Mouse (Mus musculus): ENCODE results near the gene Ncr1. TPM values are rescaled to one million over a fixed set of nuclear protein-coding genes. Genes with fewer than 3 reads are reported as not detected.
"Not testable (repeated sequence)": the region's sequence is repeated elsewhere in the genome, so short reads cannot be mapped to it uniquely, and the experiment has no call there.

Ncr1 gene
- polyA plus RNA-seq (2014; fragmentation: Nextera tagmentation; extraction: Ambion mirVana), result not detected in 2 replicates

- Histone ChIP-seq H3K9ac (ENCODE audit: low read depth, low read length) (no peak within 1 kb of the TSS), H3K4me2 (replicated peaks; ENCODE audit: low read depth, low read length) (no peak within 1 kb of the TSS), H3K36me3 (ENCODE audit: control insufficient read depth, insufficient read depth, low read length) (no peaks in the 10 kb centered on the region), H3K4me3 (ENCODE audit: low read depth, low read length) (no peak within 1 kb of the TSS), H3K27ac (ENCODE audit: low read depth, low read length) (no peak within 1 kb of the TSS), H3K9me3 (ENCODE audit: control insufficient read depth, low read length) (no peaks in the 10 kb centered on the region), H3K27me3 (ENCODE audit: control insufficient read depth, insufficient read depth, low read length) (no peaks in the 10 kb centered on the region), H3K4me1 (replicated peaks; ENCODE audit: control insufficient read depth, insufficient read depth, low read length) (no peaks in the 10 kb centered on the region)
- ATAC-seq (ENCODE audit: low FRiP score) (no peak), DNase-seq (ENCODE audit: low spot score) (no peak)
Observed at GRCm38 (mm10) chr7:4337509-4337908, at the start of gene Ncr1. Ncr1 (plus strand) TSS chr7:4337724.

- no peaks in the 10 kb centered on the region for H3K36me3 ChIP-seq (ENCODE audit: control insufficient read depth, insufficient read depth, low read length)
- ATAC-seq (ENCODE audit: low FRiP score), result no peak
- H3K27ac ChIP-seq (ENCODE audit: low read depth, low read length), result no peak overlapping the region
- H3K4me2 ChIP-seq (replicated peaks; ENCODE audit: low read depth, low read length), result no peak overlapping the region
- no peak overlapping the region for H3K4me3 ChIP-seq (ENCODE audit: low read depth, low read length)
- H3K4me1 ChIP-seq (replicated peaks; ENCODE audit: control insufficient read depth, insufficient read depth, low read length), result no peaks in the 10 kb centered on the region
- no peaks in the 10 kb centered on the region for H3K9me3 ChIP-seq (ENCODE audit: control insufficient read depth, low read length)
- no peak overlapping the region for H3K9ac ChIP-seq (ENCODE audit: low read depth, low read length)
- 82% methylated on average over 5 of the region's 5 CpGs for WGBS
- no peaks in the 10 kb centered on the region for H3K27me3 ChIP-seq (ENCODE audit: control insufficient read depth, insufficient read depth, low read length)
- no peak for DNase-seq (ENCODE audit: low spot score)
Observed at GRCm38 (mm10) chr7:4292638-4293037, 44.9 kb upstream of the Ncr1 start.

GRCm38 (mm10) chr7:4297189-4297588 lies 40.3 kb upstream of the Ncr1 start:
- no peaks in the 10 kb centered on the region for H3K36me3 ChIP-seq (ENCODE audit: control insufficient read depth, insufficient read depth, low read length)
- no peaks in the 10 kb centered on the region for H3K9me3 ChIP-seq (ENCODE audit: control insufficient read depth, low read length)
- ATAC-seq (ENCODE audit: low FRiP score) (no peak), DNase-seq (ENCODE audit: low spot score) (no peak)
- H3K4me2 ChIP-seq (replicated peaks; ENCODE audit: low read depth, low read length), result no peak overlapping the region
- no peaks in the 10 kb centered on the region for H3K4me1 ChIP-seq (replicated peaks; ENCODE audit: control insufficient read depth, insufficient read depth, low read length)
- H3K27me3 ChIP-seq (ENCODE audit: control insufficient read depth, insufficient read depth, low read length), result no peaks in the 10 kb centered on the region
- WGBS, result 41% methylated on average over 1 of the region's 1 CpGs
- no peak overlapping the region for H3K27ac ChIP-seq (ENCODE audit: low read depth, low read length)
- no peak overlapping the region for H3K4me3 ChIP-seq (ENCODE audit: low read depth, low read length)
- no peak overlapping the region for H3K9ac ChIP-seq (ENCODE audit: low read depth, low read length)

- Histone ChIP-seq H3K9ac (ENCODE audit: low read depth, low read length) (no peak overlapping the region), H3K4me2 (replicated peaks; ENCODE audit: low read depth, low read length) (no peak overlapping the region), H3K9me3 (ENCODE audit: control insufficient read depth, low read length) (no peaks in the 10 kb centered on the region), H3K36me3 (ENCODE audit: control insufficient read depth, insufficient read depth, low read length) (no peaks in the 10 kb centered on the region), H3K27me3 (ENCODE audit: control insufficient read depth, insufficient read depth, low read length) (no peaks in the 10 kb centered on the region), H3K4me3 (ENCODE audit: low read depth, low read length) (no peak overlapping the region), H3K27ac (ENCODE audit: low read depth, low read length) (no peak overlapping the region), H3K4me1 (replicated peaks; ENCODE audit: control insufficient read depth, insufficient read depth, low read length) (no peaks in the 10 kb centered on the region)
- no peak for ATAC-seq (ENCODE audit: low FRiP score)
- no peak for DNase-seq (ENCODE audit: low spot score)
Observed at GRCm38 (mm10) chr7:4300166-4300565, 37.4 kb upstream of the Ncr1 start.

GRCm38 (mm10) chr7:4303457-4303856 lies 34.1 kb upstream of the Ncr1 start:
- 84% methylated on average over 1 of the region's 1 CpGs for WGBS
- no peaks in the 10 kb centered on the region for H3K27me3 ChIP-seq (ENCODE audit: control insufficient read depth, insufficient read depth, low read length)
- ATAC-seq (ENCODE audit: low FRiP score), result no peak
- no peak overlapping the region for H3K4me2 ChIP-seq (replicated peaks; ENCODE audit: low read depth, low read length)
- H3K4me3 ChIP-seq (ENCODE audit: low read depth, low read length), result no peak overlapping the region
- H3K9ac ChIP-seq (ENCODE audit: low read depth, low read length), result no peak overlapping the region
- H3K4me1 ChIP-seq (replicated peaks; ENCODE audit: control insufficient read depth, insufficient read depth, low read length), result no peaks in the 10 kb centered on the region
- DNase-seq (ENCODE audit: low spot score), result no peak
- no peaks in the 10 kb centered on the region for H3K36me3 ChIP-seq (ENCODE audit: control insufficient read depth, insufficient read depth, low read length)
- H3K27ac ChIP-seq (ENCODE audit: low read depth, low read length), result no peak overlapping the region
- no peaks in the 10 kb centered on the region for H3K9me3 ChIP-seq (ENCODE audit: control insufficient read depth, low read length)

- not testable (repeated sequence) for H3K9ac ChIP-seq (ENCODE audit: low read depth, low read length); H3K27me3 ChIP-seq (ENCODE audit: control insufficient read depth, insufficient read depth, low read length); H3K27ac ChIP-seq (ENCODE audit: low read depth, low read length); DNase-seq (ENCODE audit: low spot score); H3K4me2 ChIP-seq (replicated peaks; ENCODE audit: low read depth, low read length); H3K9me3 ChIP-seq (ENCODE audit: control insufficient read depth, low read length); H3K4me1 ChIP-seq (replicated peaks; ENCODE audit: control insufficient read depth, insufficient read depth, low read length); H3K4me3 ChIP-seq (ENCODE audit: low read depth, low read length); ATAC-seq (ENCODE audit: low FRiP score); H3K36me3 ChIP-seq (ENCODE audit: control insufficient read depth, insufficient read depth, low read length)
- WGBS, result 91% methylated on average over 2 of the region's 2 CpGs
Observed at GRCm38 (mm10) chr7:4313109-4313508, 24.4 kb upstream of the Ncr1 start.

GRCm38 (mm10) chr7:4313531-4313930 lies 24.0 kb upstream of the Ncr1 start:
- not testable (repeated sequence) for ATAC-seq (ENCODE audit: low FRiP score); H3K4me2 ChIP-seq (replicated peaks; ENCODE audit: low read depth, low read length); H3K27me3 ChIP-seq (ENCODE audit: control insufficient read depth, insufficient read depth, low read length); H3K9me3 ChIP-seq (ENCODE audit: control insufficient read depth, low read length); H3K9ac ChIP-seq (ENCODE audit: low read depth, low read length); H3K27ac ChIP-seq (ENCODE audit: low read depth, low read length); DNase-seq (ENCODE audit: low spot score); H3K4me1 ChIP-seq (replicated peaks; ENCODE audit: control insufficient read depth, insufficient read depth, low read length); H3K36me3 ChIP-seq (ENCODE audit: control insufficient read depth, insufficient read depth, low read length); H3K4me3 ChIP-seq (ENCODE audit: low read depth, low read length)
- WGBS, result 85% methylated on average over 3 of the region's 3 CpGs

GRCm38 (mm10) chr7:4323301-4323700 lies 14.2 kb upstream of the Ncr1 start:
- H3K27ac ChIP-seq (ENCODE audit: low read depth, low read length), result no peak overlapping the region
- H3K36me3 ChIP-seq (ENCODE audit: control insufficient read depth, insufficient read depth, low read length), result no peaks in the 10 kb centered on the region
- no peak overlapping the region for H3K9ac ChIP-seq (ENCODE audit: low read depth, low read length)
- H3K4me1 ChIP-seq (replicated peaks; ENCODE audit: control insufficient read depth, insufficient read depth, low read length), result no peaks in the 10 kb centered on the region
- DNase-seq (ENCODE audit: low spot score) (no peak), ATAC-seq (ENCODE audit: low FRiP score) (no peak)
- H3K4me3 ChIP-seq (ENCODE audit: low read depth, low read length), result no peak overlapping the region
- no peak overlapping the region for H3K4me2 ChIP-seq (replicated peaks; ENCODE audit: low read depth, low read length)
- H3K27me3 ChIP-seq (ENCODE audit: control insufficient read depth, insufficient read depth, low read length), result no peaks in the 10 kb centered on the region
- 85% methylated on average over 2 of the region's 2 CpGs for WGBS
- no peaks in the 10 kb centered on the region for H3K9me3 ChIP-seq (ENCODE audit: control insufficient read depth, low read length)

GRCm38 (mm10) chr7:4373521-4373920 lies 36.0 kb downstream of the Ncr1 start:
- DNase-seq (ENCODE audit: low spot score) (no peak), ATAC-seq (ENCODE audit: low FRiP score) (no peak)
- Histone ChIP-seq H3K36me3 (ENCODE audit: control insufficient read depth, insufficient read depth, low read length) (no peaks in the 10 kb centered on the region), H3K9ac (ENCODE audit: low read depth, low read length) (no peak overlapping the region), H3K4me2 (replicated peaks; ENCODE audit: low read depth, low read length) (no peak overlapping the region), H3K27me3 (ENCODE audit: control insufficient read depth, insufficient read depth, low read length) (no peaks in the 10 kb centered on the region), H3K4me1 (replicated peaks; ENCODE audit: control insufficient read depth, insufficient read depth, low read length) (no peaks in the 10 kb centered on the region), H3K4me3 (ENCODE audit: low read depth, low read length) (no peak overlapping the region), H3K9me3 (ENCODE audit: control insufficient read depth, low read length) (no peaks in the 10 kb centered on the region), H3K27ac (ENCODE audit: low read depth, low read length) (no peak overlapping the region)
- 84% methylated on average over 7 of the region's 7 CpGs for WGBS

All from hindbrain, embryonic 11.5 days (tissue).